Mouse (Mus musculus) limb, embryonic 13.5 days (tissue): ENCODE data around the gene 1110017D15Rik. TPM values are rescaled to one million over a fixed set of nuclear protein-coding genes. Genes with fewer than 3 reads are reported as not detected.
A peak's percentile ranks its signal among the peaks of the same experiment; 100 is the strongest.

Source experiments
- ATAC-seq: fragments of 200-750 bp; cut with Nextera tagmentation; 2 replicates; pipeline ENCODE4 v1.8.0; 2017; ENCODE audit warnings: low read depth, moderate number of reproducible peaks, moderate TSS enrichment; ENCODE audit not compliant: low FRiP score
- H3K27ac ChIP-seq: fragments of 300-500 bp; sonication (generic); 2 replicates; pipeline ENCODE4 v1.5.1; 2015; ENCODE audit warnings: inconsistent platforms, mild to moderate bottlenecking, moderate library complexity
- H3K27me3 ChIP-seq: fragments of 300-500 bp; sonication (generic); 2 replicates; pipeline ENCODE4 v1.6.1; 2015; ENCODE audit warnings: mild to moderate bottlenecking, inconsistent platforms
- H3K36me3 ChIP-seq: fragments of 300-500 bp; sonication (generic); 2 replicates; pipeline ENCODE4 v1.6.1; 2015; ENCODE audit warnings: inconsistent platforms, mild to moderate bottlenecking, moderate library complexity
- H3K4me1 ChIP-seq: fragments of 300-500 bp; sonication (generic); 2 replicates; pipeline ENCODE4 v1.6.1; 2015; ENCODE audit warnings: inconsistent platforms
- H3K4me2 ChIP-seq: fragments of 300-500 bp; sonication (generic); replicated peaks from 2 replicates; pipeline ENCODE4 v1.6.1; 2015; ENCODE audit warnings: inconsistent platforms, mild to moderate bottlenecking, moderate library complexity
- H3K4me3 ChIP-seq: fragments of 300-500 bp; sonication (generic); 2 replicates; pipeline ENCODE4 v1.5.1; 2015; ENCODE audit warnings: moderate library complexity, mild to moderate bottlenecking, inconsistent platforms
- H3K9ac ChIP-seq: fragments of 300-500 bp; sonication (generic); 2 replicates; pipeline ENCODE4 v1.6.1; 2015; ENCODE audit warnings: mild to moderate bottlenecking, inconsistent platforms
- H3K9me3 ChIP-seq: fragments of 300-500 bp; sonication (generic); 2 replicates; pipeline ENCODE4 v1.6.1; 2016; ENCODE audit warnings: inconsistent platforms
- WGBS: fragments of 180-500 bp; shearing (Covaris S2); methylation state at CpG from one replicate; pipeline ENCODE4 v1.1.7; 2015; 5-methylcytosine and 5-hydroxymethylcytosine counted together
- polyA plus RNA-seq: library from polyadenylated mRNA; unstranded; fragments of >200 nt; fragmentation: Nextera tagmentation; extraction: Ambion mirVana; gene quantifications from 2 replicates; pipeline ENCODE4 v1.2.1, GENCODE M21; 2015

Gene 1110017D15Rik
- polyA plus RNA-seq, 1 experiment from 2014 or later: 1.6 TPM

GRCm38 (mm10) chr4:41532420-41532819 lies 15.3 kb upstream of the 1110017D15Rik start:
- H3K27ac ChIP-seq: no peak overlapping the region
- no peak overlapping the region for H3K4me3 ChIP-seq
- H3K36me3 ChIP-seq: no peaks in the 10 kb centered on the region
- no peak overlapping the region for H3K4me2 ChIP-seq
- H3K4me1 ChIP-seq: no peaks in the 10 kb centered on the region
- H3K9me3 ChIP-seq: no peaks in the 10 kb centered on the region
- H3K9ac ChIP-seq: no peak overlapping the region
- 23% methylated on average over 6 of the region's 6 CpGs for WGBS
- no peak for ATAC-seq
- H3K27me3 ChIP-seq: peaks cover 20% of the 10 kb centered on the region

GRCm38 (mm10) chr4:41527996-41528395 lies 10.9 kb upstream of the 1110017D15Rik start:
- Histone ChIP-seq H3K9ac (no peak overlapping the region), H3K27me3 (peaks cover 52% of the 10 kb centered on the region), H3K9me3 (no peaks in the 10 kb centered on the region), H3K27ac (no peak overlapping the region), H3K36me3 (no peaks in the 10 kb centered on the region), H3K4me3 (no peak overlapping the region), H3K4me2 (no peak overlapping the region), H3K4me1 (no peaks in the 10 kb centered on the region)
- no peak for ATAC-seq
- 24% methylated on average over 8 of the region's 8 CpGs for whole genome bisulfite sequencing

DNA sequence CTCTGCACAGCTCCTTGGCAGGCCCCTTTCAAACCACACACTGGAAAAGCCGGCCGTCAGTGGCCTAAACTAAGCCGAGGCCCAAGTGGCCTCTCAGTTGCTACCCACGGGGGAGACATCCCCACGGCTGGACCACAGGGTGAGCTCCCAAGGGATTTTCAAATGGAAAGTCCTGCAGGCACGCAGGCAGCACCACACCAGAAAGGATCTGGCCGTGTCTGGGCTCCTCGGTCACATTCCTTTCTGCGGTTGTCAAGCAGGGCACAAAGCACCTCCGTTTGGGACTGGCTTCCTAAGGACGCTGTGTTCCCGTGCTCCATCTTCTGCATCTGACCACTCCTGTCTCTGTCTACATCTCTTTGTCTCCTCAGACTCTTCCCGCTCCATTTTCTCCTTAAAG lies 9.9 kb upstream of the 1110017D15Rik start:
- ATAC-seq: no peak
- no peak overlapping the region for H3K4me3 ChIP-seq
- H3K27ac ChIP-seq: no peak overlapping the region
- peaks cover 61% of the 10 kb centered on the region for H3K27me3 ChIP-seq
- H3K9ac ChIP-seq: no peak overlapping the region
- no peak overlapping the region for H3K4me2 ChIP-seq
- H3K4me1 ChIP-seq: no peaks in the 10 kb centered on the region
- 44% methylated on average over 13 of the region's 13 CpGs for WGBS
- no peaks in the 10 kb centered on the region for H3K9me3 ChIP-seq
- no peaks in the 10 kb centered on the region for H3K36me3 ChIP-seq

DNA sequence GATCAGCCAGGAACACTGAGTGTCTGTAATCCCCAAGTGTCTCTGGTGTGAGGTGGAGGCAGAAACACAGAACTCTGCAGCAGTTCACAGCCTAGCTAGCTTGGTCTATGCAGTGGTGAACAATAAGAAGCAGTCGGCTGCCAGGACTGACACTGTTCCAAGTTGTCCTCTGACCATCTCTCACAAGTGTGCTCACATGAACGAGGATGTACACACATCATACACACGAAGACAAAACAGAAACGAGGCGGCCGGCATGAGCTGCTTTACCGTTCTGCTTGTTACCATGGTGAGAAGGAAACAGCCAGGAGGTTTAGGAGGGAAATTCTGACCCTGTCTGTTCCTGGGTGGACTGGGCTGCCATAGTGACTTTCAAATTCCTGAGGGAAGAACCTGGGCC lies 9.4 kb upstream of the 1110017D15Rik start:
- Histone ChIP-seq H3K4me1 (no peaks in the 10 kb centered on the region), H3K36me3 (no peaks in the 10 kb centered on the region), H3K9me3 (no peaks in the 10 kb centered on the region), H3K27ac (no peak overlapping the region), H3K4me3 (no peak overlapping the region), H3K4me2 (no peak overlapping the region), H3K27me3 (peaks cover 63% of the 10 kb centered on the region), H3K9ac (no peak overlapping the region)
- 71% methylated on average over 7 of the region's 7 CpGs for WGBS
- ATAC-seq: no peak

GRCm38 (mm10) chr4:41524829-41525228 lies 7.7 kb upstream of the 1110017D15Rik start:
- peaks cover 79% of the 10 kb centered on the region for H3K27me3 ChIP-seq
- H3K4me3 ChIP-seq: no peak overlapping the region
- no peak for ATAC-seq
- no peak overlapping the region for H3K4me2 ChIP-seq
- H3K9me3 ChIP-seq: no peaks in the 10 kb centered on the region
- no peaks in the 10 kb centered on the region for H3K36me3 ChIP-seq
- WGBS: 73% methylated on average over 9 of the region's 9 CpGs
- H3K27ac ChIP-seq: no peak overlapping the region
- H3K9ac ChIP-seq: no peak overlapping the region
- no peaks in the 10 kb centered on the region for H3K4me1 ChIP-seq

- peaks cover 85% of the 10 kb centered on the region for H3K27me3 ChIP-seq
- no peaks in the 10 kb centered on the region for H3K36me3 ChIP-seq
- no peak overlapping the region for H3K4me3 ChIP-seq
- WGBS: 72% methylated on average over 7 of the region's 7 CpGs
- H3K4me2 ChIP-seq: no peak overlapping the region
- H3K27ac ChIP-seq: no peak overlapping the region
- H3K9ac ChIP-seq: no peak overlapping the region
- no peaks in the 10 kb centered on the region for H3K9me3 ChIP-seq
- H3K4me1 ChIP-seq: no peaks in the 10 kb centered on the region
- no peak for ATAC-seq
Measured at GRCm38 (mm10) chr4:41523839-41524238, 6.7 kb upstream of the 1110017D15Rik start.

DNA sequence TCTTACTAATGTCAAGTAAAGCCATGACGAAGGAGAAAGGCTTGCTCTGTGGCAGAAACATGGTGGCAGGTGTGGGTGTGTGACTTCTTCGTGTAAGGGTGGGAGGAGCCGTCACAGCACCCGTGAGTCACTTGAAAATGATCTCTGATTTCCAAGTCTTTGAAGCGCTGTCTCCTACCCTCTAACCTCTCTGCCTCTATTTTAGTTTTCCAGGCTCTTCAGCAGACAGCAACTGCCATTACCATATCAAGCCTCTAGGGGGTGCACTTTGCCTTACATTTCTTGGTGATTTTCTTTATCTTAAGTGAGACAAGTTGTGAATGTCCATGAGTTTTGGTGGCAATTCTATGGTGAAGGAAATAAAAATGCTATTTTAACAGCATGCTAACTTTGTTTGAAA lies 5.7 kb upstream of the 1110017D15Rik start:
- H3K4me1 ChIP-seq: no peaks in the 10 kb centered on the region
- no peak overlapping the region for H3K9ac ChIP-seq
- H3K9me3 ChIP-seq: no peaks in the 10 kb centered on the region
- H3K4me3 ChIP-seq: no peak overlapping the region
- H3K36me3 ChIP-seq: no peaks in the 10 kb centered on the region
- WGBS: 47% methylated on average over 5 of the region's 5 CpGs
- no peak overlapping the region for H3K27ac ChIP-seq
- no peak for ATAC-seq
- no peak overlapping the region for H3K4me2 ChIP-seq
- peaks cover 81% of the 10 kb centered on the region for H3K27me3 ChIP-seq

GRCm38 (mm10) chr4:41522136-41522535 lies 5.0 kb upstream of the 1110017D15Rik start:
- 86% methylated on average over 6 of the region's 6 CpGs for WGBS
- Histone ChIP-seq H3K4me1 (no peaks in the 10 kb centered on the region), H3K4me2 (no peak overlapping the region), H3K36me3 (no peaks in the 10 kb centered on the region), H3K4me3 (no peak overlapping the region), H3K27me3 (peaks cover 76% of the 10 kb centered on the region), H3K9ac (no peak overlapping the region), H3K9me3 (no peaks in the 10 kb centered on the region), H3K27ac (no peak overlapping the region)
- ATAC-seq: no peak

DNA sequence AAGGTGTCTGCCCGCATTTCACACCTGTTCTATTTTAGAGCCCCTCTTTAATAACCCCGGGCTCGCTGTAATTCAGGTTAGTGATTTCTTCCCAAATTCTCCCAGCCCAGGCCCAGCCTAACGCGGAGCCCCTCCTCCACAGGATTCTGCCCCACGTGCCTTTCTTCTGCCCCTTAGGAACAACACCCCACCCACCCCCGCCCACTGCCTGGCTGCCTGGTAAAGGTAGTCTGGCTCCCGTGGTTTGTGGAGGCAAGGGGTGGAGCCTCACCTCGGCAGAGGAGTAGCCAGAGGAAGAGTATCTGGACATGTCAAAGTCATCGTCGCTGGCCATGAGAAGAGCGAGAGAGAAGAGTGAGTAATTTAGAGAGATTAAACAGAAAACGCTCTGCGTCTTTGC lies 3.5 kb upstream of the 1110017D15Rik start:
- no peaks in the 10 kb centered on the region for H3K9me3 ChIP-seq
- H3K4me2 ChIP-seq: no peak overlapping the region
- no peaks in the 10 kb centered on the region for H3K36me3 ChIP-seq
- H3K4me1 ChIP-seq: no peaks in the 10 kb centered on the region
- no peak for ATAC-seq
- peaks cover 72% of the 10 kb centered on the region for H3K27me3 ChIP-seq
- H3K4me3 ChIP-seq: no peak overlapping the region
- no peak overlapping the region for H3K27ac ChIP-seq
- H3K9ac ChIP-seq: no peak overlapping the region
- WGBS: 29% methylated on average over 14 of the region's 14 CpGs

DNA sequence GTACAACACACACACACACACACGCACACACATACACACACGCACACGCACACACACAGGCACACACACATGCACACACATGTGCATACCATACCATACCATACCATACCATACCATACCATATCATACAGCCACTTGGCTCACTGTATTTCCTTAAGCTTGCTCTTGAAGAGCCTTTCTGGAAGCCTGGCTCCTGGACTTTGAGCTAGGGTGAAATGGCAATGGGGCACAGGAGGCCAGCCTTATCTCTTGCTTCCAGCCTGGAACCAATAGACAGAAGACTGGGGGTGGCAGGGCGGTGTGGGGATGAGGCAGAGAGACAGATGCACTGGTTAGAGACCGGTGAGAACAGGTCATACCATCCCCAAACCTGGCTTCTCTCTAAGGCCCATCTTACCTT lies 2.1 kb upstream of the 1110017D15Rik start:
- no peak for ATAC-seq
- no peak overlapping the region for H3K9ac ChIP-seq
- no peak overlapping the region for H3K27ac ChIP-seq
- H3K9me3 ChIP-seq: no peaks in the 10 kb centered on the region
- 91% methylated on average over 5 of the region's 5 CpGs for WGBS
- no peak overlapping the region for H3K4me3 ChIP-seq
- peaks cover 64% of the 10 kb centered on the region for H3K27me3 ChIP-seq
- H3K4me1 ChIP-seq: no peaks in the 10 kb centered on the region
- H3K4me2 ChIP-seq: no peak overlapping the region
- no peaks in the 10 kb centered on the region for H3K36me3 ChIP-seq

GRCm38 (mm10) chr4:41518349-41518748 lies 1.2 kb upstream of the 1110017D15Rik start:
- 68% methylated on average over 7 of the region's 7 CpGs for WGBS
- Histone ChIP-seq H3K9ac (no peak overlapping the region), H3K27me3 (peaks cover 55% of the 10 kb centered on the region), H3K4me3 (no peak overlapping the region), H3K27ac (no peak overlapping the region), H3K9me3 (no peaks in the 10 kb centered on the region), H3K4me2 (no peak overlapping the region), H3K4me1 (peaks cover 6% of the 10 kb centered on the region), H3K36me3 (no peaks in the 10 kb centered on the region)
- ATAC-seq: no peak

GRCm38 (mm10) chr4:41513714-41514113 lies 3.4 kb downstream of the 1110017D15Rik start:
- H3K27me3 ChIP-seq: peaks cover 25% of the 10 kb centered on the region
- peak overlapping the region; percentile 61 for H3K27ac ChIP-seq
- no peaks in the 10 kb centered on the region for H3K9me3 ChIP-seq
- 3% methylated on average over 8 of the region's 8 CpGs for WGBS
- H3K9ac ChIP-seq: 0 out of 2 replicates have a peak overlapping the region, but pooled peaks have one; percentile 36
- H3K4me1 ChIP-seq: peaks cover 10% of the 10 kb centered on the region
- no peak overlapping the region for H3K4me3 ChIP-seq
- no peaks in the 10 kb centered on the region for H3K36me3 ChIP-seq
- peak overlapping the region; percentile 37 for H3K4me2 ChIP-seq
- no peak for ATAC-seq

DNA sequence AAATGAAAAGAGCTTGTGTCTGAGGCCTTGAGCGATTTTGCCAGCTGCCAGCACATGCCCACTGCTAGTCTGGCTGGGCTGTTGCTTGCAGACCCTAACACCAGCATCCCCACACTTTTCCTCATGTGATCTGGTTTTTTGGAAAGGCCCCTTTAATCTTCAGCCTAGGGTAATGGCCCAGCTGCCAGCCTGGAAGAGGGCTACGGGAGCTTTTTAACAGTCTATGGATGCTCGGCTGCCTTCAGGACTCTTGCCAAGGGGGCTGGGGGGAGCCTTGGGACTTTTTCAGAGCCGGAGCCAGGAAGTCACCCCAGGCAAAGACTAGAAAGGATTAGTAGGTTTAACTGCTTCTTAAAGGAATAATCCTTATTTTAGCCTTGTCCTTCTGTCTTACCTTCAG lies 3.8 kb downstream of the 1110017D15Rik start:
- H3K36me3 ChIP-seq: no peaks in the 10 kb centered on the region
- H3K27ac ChIP-seq: peak overlapping the region; percentile 61
- 0 out of 2 replicates have a peak overlapping the region, but pooled peaks have one; percentile 36 for H3K9ac ChIP-seq
- H3K9me3 ChIP-seq: no peaks in the 10 kb centered on the region
- H3K4me1 ChIP-seq: peaks cover 10% of the 10 kb centered on the region
- H3K4me3 ChIP-seq: no peak overlapping the region
- WGBS: 18% methylated on average over 4 of the region's 4 CpGs
- ATAC-seq: 0 out of 2 replicates have a peak, but pooled peaks have one; percentile 15
- peak overlapping the region; percentile 37 for H3K4me2 ChIP-seq
- H3K27me3 ChIP-seq: peaks cover 27% of the 10 kb centered on the region
